Mouse (Mus musculus) WW6 (cell line): ENCODE measurements around the gene Aldh8a1.

Experiments used
- DNase-seq: peaks from one replicate; pipeline ENCODE4 v3.0.0-alpha.2; 2013; ENCODE audit warnings: low read depth, low spot score

The Aldh8a1 gene

GRCm38 (mm10) chr10:21416184-21416583 lies 39.1 kb downstream of the Aldh8a1 start:
- DNase-seq = no peak

- DNase-seq = no peak
Measured at GRCm38 (mm10) chr10:21419188-21419587, 42.1 kb downstream of the Aldh8a1 start.

GRCm38 (mm10) chr10:21420457-21421424 lies 43.6 kb downstream of the Aldh8a1 start:
- DNase-seq = peak; percentile 34

- DNase-seq = no peak
Measured at GRCm38 (mm10) chr10:21426515-21426914, 49.4 kb downstream of the Aldh8a1 start.

- DNase-seq = no peak
Measured at GRCm38 (mm10) chr10:21427996-21428395, 50.9 kb downstream of the Aldh8a1 start.

GRCm38 (mm10) chr10:21439268-21439667 lies 62.2 kb downstream of the Aldh8a1 start:
- DNase-seq = no peak

GRCm38 (mm10) chr10:21441020-21441419 lies 63.9 kb downstream of the Aldh8a1 start:
- DNase-seq = no peak

GRCm38 (mm10) chr10:21441690-21442089 lies 64.6 kb downstream of the Aldh8a1 start:
- DNase-seq = no peak

- no peak for DNase-seq
Measured at GRCm38 (mm10) chr10:21443646-21444324, 66.7 kb downstream of the Aldh8a1 start.

GRCm38 (mm10) chr10:21444410-21444809 lies 67.3 kb downstream of the Aldh8a1 start:
- DNase-seq = no peak
